Comparison of ENCODE assay signal across 9 mouse cellular contexts in the genomic region with DNA sequence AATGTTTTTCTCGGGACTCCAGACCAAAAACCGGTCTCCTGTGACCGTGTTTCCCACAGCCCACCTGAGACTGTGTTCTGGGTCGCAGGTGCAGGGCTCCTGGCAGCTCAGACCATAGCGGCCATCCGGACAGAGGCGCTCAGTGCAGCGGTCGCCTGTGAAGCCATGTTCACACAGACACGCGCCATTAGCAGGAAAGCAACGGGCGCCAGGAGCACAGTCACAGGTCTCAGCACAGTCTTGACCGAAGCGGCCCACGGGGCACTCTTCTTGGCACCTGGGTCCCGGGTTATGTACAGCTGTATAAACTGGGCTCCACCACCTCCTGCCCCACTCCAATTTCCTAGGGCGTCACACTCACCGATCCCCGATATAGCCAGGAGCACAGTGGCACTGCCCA. TPM values are rescaled to one million over a fixed set of nuclear protein-coding genes. Genes with fewer than 3 reads are reported as not detected.
DNase-seq lines count a peak whose midpoint lies in the region; ATAC-seq lines count a peak whose summit lies in the region.
"Had no signal": no experiment of that assay in that cellular context is flagged by ENCODE, and none has a peak within 500 bp of the region (broad histone marks: within the 10 kb centered on the region; RNA-seq: fewer than 3 reads in every experiment).

No protein-coding gene starts in this region.

- 49% methylated on average over 20 of the region's 20 CpGs for WGBS in lung, embryonic 16.5 days
- WGBS in hindbrain, embryonic 15.5 days = 50% methylated on average over 20 of the region's 20 CpGs
- 51% methylated on average over 20 of the region's 20 CpGs for WGBS in neural tube, embryonic 12.5 days

- H3K27ac ChIP-seq in lung, embryonic 16.5 days (ENCODE audit: low read length) = no peak overlapping the region
- H3K27ac ChIP-seq in hindbrain, embryonic 15.5 days (replicated peaks) = no peak overlapping the region
- H3K27ac ChIP-seq in neural tube, embryonic 12.5 days = no peak overlapping the region
- H3K27ac ChIP-seq: macrophage had no signal

- no peak overlapping the region; the same call in 1 of the 2 replicates for H3K4me2 ChIP-seq in lung, embryonic 16.5 days (ENCODE audit: low read depth, low read length)
- H3K4me2 ChIP-seq in hindbrain, embryonic 15.5 days = peak overlapping the region; percentile 58
- H3K4me2 ChIP-seq in neural tube, embryonic 12.5 days (replicated peaks) = peak overlapping the region; percentile 50

- H3K9me3 ChIP-seq in lung, embryonic 16.5 days (ENCODE audit: control insufficient read depth, low read length) = no peaks in the 10 kb centered on the region
- no peaks in the 10 kb centered on the region for H3K9me3 ChIP-seq in hindbrain, embryonic 15.5 days
- no peaks in the 10 kb centered on the region for H3K9me3 ChIP-seq in neural tube, embryonic 12.5 days

- peaks cover 8% of the 10 kb centered on the region for H3K4me1 ChIP-seq in lung, embryonic 16.5 days (replicated peaks; ENCODE audit: control insufficient read depth, insufficient read depth, low read length)
- H3K4me1 ChIP-seq in hindbrain, embryonic 15.5 days (replicated peaks) = peaks cover 6% of the 10 kb centered on the region
- H3K4me1 ChIP-seq in neural tube, embryonic 12.5 days = peaks cover 11% of the 10 kb centered on the region

- H3K27me3 ChIP-seq in lung, embryonic 16.5 days (ENCODE audit: control insufficient read depth, insufficient read depth, low read depth, low read length) = no peaks in the 10 kb centered on the region
- peaks cover 17% of the 10 kb centered on the region for H3K27me3 ChIP-seq in hindbrain, embryonic 15.5 days
- H3K27me3 ChIP-seq in neural tube, embryonic 12.5 days (replicated peaks) = peaks cover 10% of the 10 kb centered on the region

- 0 out of 2 replicates have a peak, but pooled peaks have one; percentile 21 for ATAC-seq in lung, embryonic 16.5 days (ENCODE audit: low read depth)
- ATAC-seq in hindbrain, embryonic 15.5 days (ENCODE audit: low FRiP score, low read depth) = no peak
- ATAC-seq in neural tube, embryonic 12.5 days (ENCODE audit: low FRiP score, low read depth) = peak; percentile 34

- H3K36me3 ChIP-seq in lung, embryonic 16.5 days (ENCODE audit: control insufficient read depth, insufficient read depth, low read length) = no peaks in the 10 kb centered on the region; the same call in 1 of the 2 replicates
- no peaks in the 10 kb centered on the region for H3K36me3 ChIP-seq in hindbrain, embryonic 15.5 days
- H3K36me3 ChIP-seq in neural tube, embryonic 12.5 days = no peaks in the 10 kb centered on the region

- DNase-seq in cerebellum, adult 9-11 months = peak; percentile 12
- no peak for DNase-seq in cerebellum, adult 8-10 months
- no peak for DNase-seq in lung, postnatal 36 days
- DNase-seq in urinary bladder, postnatal 4 days (ENCODE audit: low spot score in 2 of 2) = no peak
- no peak for DNase-seq in thymus, postnatal 25 days

- no peak overlapping the region for H3K4me3 ChIP-seq in lung, embryonic 16.5 days (ENCODE audit: low read length)
- H3K4me3 ChIP-seq in hindbrain, embryonic 15.5 days = peak overlapping the region; percentile 27
- H3K4me3 ChIP-seq in neural tube, embryonic 12.5 days = no peak overlapping the region

- H3K9ac ChIP-seq in lung, embryonic 16.5 days (ENCODE audit: low read length) = no peak overlapping the region
- H3K9ac ChIP-seq in hindbrain, embryonic 15.5 days = no peak overlapping the region
- 0 out of 2 replicates have a peak overlapping the region, but pooled peaks have one; percentile 1 for H3K9ac ChIP-seq in neural tube, embryonic 12.5 days

RNA-seq across cellular contexts. Expression of a gene that starts 8.1 kb away (rescaled TPM):
- polyA plus RNA-seq in lung, embryonic 16.5 days (2015; fragmentation: Nextera tagmentation; extraction: Ambion mirVana) = 3.9 and 5.9 TPM in 2 replicates
- polyA plus RNA-seq in hindbrain, embryonic 15.5 days (2015; fragmentation: Nextera tagmentation; extraction: Ambion mirVana) = 0.39 and 0.49 TPM in 2 replicates
- polyA plus RNA-seq in neural tube, embryonic 12.5 days (2016; fragmentation: Nextera tagmentation; extraction: Ambion mirVana) = 0.33 and 0.53 TPM in 2 replicates

RNA-seq across cellular contexts. Expression of a gene that starts 38.5 kb away (rescaled TPM):
- polyA plus RNA-seq in lung, embryonic 16.5 days (2015; fragmentation: Nextera tagmentation; extraction: Ambion mirVana) = 1.5 and 1.6 TPM in 2 replicates
- 6.6 and 17.2 TPM in 2 replicates for polyA plus RNA-seq in hindbrain, embryonic 15.5 days (2015; fragmentation: Nextera tagmentation; extraction: Ambion mirVana)
- polyA plus RNA-seq in neural tube, embryonic 12.5 days (2016; fragmentation: Nextera tagmentation; extraction: Ambion mirVana) = 93.8 and 141 TPM in 2 replicates
- polyA plus RNA-seq: macrophage had no signal

RNA-seq across cellular contexts. Expression of a gene that starts 40.3 kb away (rescaled TPM):
- polyA plus RNA-seq in lung, embryonic 16.5 days (2015; fragmentation: Nextera tagmentation; extraction: Ambion mirVana) = 0.04 and 0.23 TPM in 2 replicates
- polyA plus RNA-seq in hindbrain, embryonic 15.5 days (2015; fragmentation: Nextera tagmentation; extraction: Ambion mirVana) = 0.67 and 1.2 TPM in 2 replicates
- 1.4 and 1.9 TPM in 2 replicates for polyA plus RNA-seq in neural tube, embryonic 12.5 days (2016; fragmentation: Nextera tagmentation; extraction: Ambion mirVana)
- polyA plus RNA-seq: macrophage had no signal
